Mouse (Mus musculus): ENCODE data around the gene H2-Aa. TPM values are rescaled to one million over a fixed set of nuclear protein-coding genes. Genes with fewer than 3 reads are reported as not detected.

H2-Aa gene
- total and polyA plus RNA-seq, 2 experiments from 2014 or later, result 1.7 TPM; not detected in 1

GRCm38 (mm10) chr17:34270230-34270629 is 17.4 kb downstream of the H2-Aa start:
- H3K4me2 ChIP-seq (ENCODE audit: low read depth, low read length), result no peak overlapping the region
- TF ChIP-seq EP300 (IDR thresholded peaks at IDR 0.05; ENCODE audit: low read depth) (no peak), CTCF (IDR thresholded peaks at IDR 0.05; ENCODE audit: low read depth) (no peak)
- no peak overlapping the region for H3K27ac ChIP-seq (ENCODE audit: low read depth)
- WGBS, result 80% methylated on average over 2 of the region's 2 CpGs
- ATAC-seq (ENCODE audit: insufficient read depth, low read depth) (no peak), DNase-seq (ENCODE audit: low spot score) (no peak)
- no peaks in the 10 kb centered on the region for H3K9me3 ChIP-seq (replicated peaks; ENCODE audit: control insufficient read depth, low read length)
- H3K36me3 ChIP-seq (replicated peaks; ENCODE audit: control insufficient read depth, insufficient read depth, low read length), result no peaks in the 10 kb centered on the region
- H3K4me1 ChIP-seq (ENCODE audit: control insufficient read depth, insufficient read depth), result no peaks in the 10 kb centered on the region
- no peak overlapping the region for H3K9ac ChIP-seq (replicated peaks; ENCODE audit: low read depth, low read length)
- H3K27me3 ChIP-seq (ENCODE audit: control insufficient read depth, insufficient read depth, low read length), result peaks cover 1% of the 10 kb centered on the region
- H3K4me3 ChIP-seq (ENCODE audit: low read depth, low read length), result no peak overlapping the region

DNA sequence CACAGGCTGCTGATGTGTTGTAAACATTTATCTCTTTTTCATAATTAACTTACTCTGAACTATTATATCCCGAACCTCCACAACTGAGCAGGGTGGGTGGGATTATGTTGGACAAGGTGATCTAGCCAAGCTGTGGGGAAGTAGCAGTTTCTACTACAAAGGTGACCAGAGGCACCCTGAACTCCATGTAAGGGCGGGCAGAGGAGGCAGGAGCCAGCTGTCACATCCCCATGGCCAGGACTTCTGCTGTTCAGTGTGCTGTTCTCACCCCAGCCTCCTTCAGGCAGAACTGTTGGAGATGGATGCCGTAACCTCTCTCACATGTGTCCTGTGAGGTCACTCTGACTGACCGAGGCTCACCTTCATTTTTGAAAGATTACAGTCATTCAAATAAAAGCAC is 17.8 kb downstream of the H2-Aa start:
- Histone ChIP-seq H3K4me1 (ENCODE audit: control insufficient read depth, insufficient read depth) (no peaks in the 10 kb centered on the region), H3K27ac (ENCODE audit: low read depth) (no peak overlapping the region), H3K4me3 (ENCODE audit: low read depth, low read length) (no peak overlapping the region), H3K27me3 (ENCODE audit: control insufficient read depth, insufficient read depth, low read length) (peaks cover 5% of the 10 kb centered on the region), H3K4me2 (ENCODE audit: low read depth, low read length) (no peak overlapping the region), H3K36me3 (replicated peaks; ENCODE audit: control insufficient read depth, insufficient read depth, low read length) (no peaks in the 10 kb centered on the region), H3K9ac (replicated peaks; ENCODE audit: low read depth, low read length) (no peak overlapping the region), H3K9me3 (replicated peaks; ENCODE audit: control insufficient read depth, low read length) (no peaks in the 10 kb centered on the region)
- WGBS, result 67% methylated on average over 4 of the region's 4 CpGs
- ATAC-seq (ENCODE audit: insufficient read depth, low read depth) (no peak), DNase-seq (ENCODE audit: low spot score) (no peak)
- TF ChIP-seq CTCF (IDR thresholded peaks at IDR 0.05; ENCODE audit: low read depth) (no peak), EP300 (IDR thresholded peaks at IDR 0.05; ENCODE audit: low read depth) (no peak)

GRCm38 (mm10) chr17:34268748-34269147 is 18.9 kb downstream of the H2-Aa start:
- Histone ChIP-seq H3K9me3 (replicated peaks; ENCODE audit: control insufficient read depth, low read length) (no peaks in the 10 kb centered on the region), H3K27ac (ENCODE audit: low read depth) (no peak overlapping the region), H3K27me3 (ENCODE audit: control insufficient read depth, insufficient read depth, low read length) (peaks cover 6% of the 10 kb centered on the region), H3K36me3 (replicated peaks; ENCODE audit: control insufficient read depth, insufficient read depth, low read length) (no peaks in the 10 kb centered on the region), H3K4me2 (ENCODE audit: low read depth, low read length) (no peak overlapping the region), H3K9ac (replicated peaks; ENCODE audit: low read depth, low read length) (no peak overlapping the region), H3K4me1 (ENCODE audit: control insufficient read depth, insufficient read depth) (no peaks in the 10 kb centered on the region), H3K4me3 (ENCODE audit: low read depth, low read length) (no peak overlapping the region)
- WGBS, result 73% methylated on average over 2 of the region's 2 CpGs
- DNase-seq (ENCODE audit: low spot score) (no peak), ATAC-seq (ENCODE audit: insufficient read depth, low read depth) (no peak)
- no peak for TF ChIP-seq EP300 (IDR thresholded peaks at IDR 0.05; ENCODE audit: low read depth)

DNA sequence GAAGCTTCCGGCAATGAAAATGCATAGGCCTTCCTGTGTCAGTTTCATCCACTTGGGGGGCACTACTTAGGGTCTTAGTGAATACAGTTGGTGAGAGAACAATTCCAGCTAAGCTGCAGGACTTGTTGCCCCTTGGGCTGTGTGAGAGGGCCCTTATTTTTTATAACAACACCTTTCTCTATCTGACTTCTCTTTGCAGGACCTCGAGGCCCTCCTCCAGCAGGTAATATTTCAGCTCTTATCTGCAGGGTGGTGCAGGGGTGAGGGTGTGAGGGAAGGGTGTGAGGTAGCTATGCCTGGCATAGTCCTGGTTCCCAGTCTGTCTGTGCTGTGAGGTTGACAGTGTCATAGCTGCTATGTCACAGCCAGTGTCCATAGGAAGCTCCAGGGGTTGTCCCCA is 19.4 kb downstream of the H2-Aa start:
- TF ChIP-seq CTCF (IDR thresholded peaks at IDR 0.05; ENCODE audit: low read depth) (no peak), EP300 (IDR thresholded peaks at IDR 0.05; ENCODE audit: low read depth) (no peak)
- Histone ChIP-seq H3K4me3 (ENCODE audit: low read depth, low read length) (no peak overlapping the region), H3K27me3 (ENCODE audit: control insufficient read depth, insufficient read depth, low read length) (peaks cover 6% of the 10 kb centered on the region), H3K36me3 (replicated peaks; ENCODE audit: control insufficient read depth, insufficient read depth, low read length) (no peaks in the 10 kb centered on the region), H3K9me3 (replicated peaks; ENCODE audit: control insufficient read depth, low read length) (no peaks in the 10 kb centered on the region), H3K4me2 (ENCODE audit: low read depth, low read length) (no peak overlapping the region), H3K27ac (ENCODE audit: low read depth) (no peak overlapping the region), H3K9ac (replicated peaks; ENCODE audit: low read depth, low read length) (no peak overlapping the region), H3K4me1 (ENCODE audit: control insufficient read depth, insufficient read depth) (no peaks in the 10 kb centered on the region)
- ATAC-seq (ENCODE audit: insufficient read depth, low read depth) (no peak), DNase-seq (ENCODE audit: low spot score) (no peak)
- WGBS, result 65% methylated on average over 2 of the region's 2 CpGs

DNA sequence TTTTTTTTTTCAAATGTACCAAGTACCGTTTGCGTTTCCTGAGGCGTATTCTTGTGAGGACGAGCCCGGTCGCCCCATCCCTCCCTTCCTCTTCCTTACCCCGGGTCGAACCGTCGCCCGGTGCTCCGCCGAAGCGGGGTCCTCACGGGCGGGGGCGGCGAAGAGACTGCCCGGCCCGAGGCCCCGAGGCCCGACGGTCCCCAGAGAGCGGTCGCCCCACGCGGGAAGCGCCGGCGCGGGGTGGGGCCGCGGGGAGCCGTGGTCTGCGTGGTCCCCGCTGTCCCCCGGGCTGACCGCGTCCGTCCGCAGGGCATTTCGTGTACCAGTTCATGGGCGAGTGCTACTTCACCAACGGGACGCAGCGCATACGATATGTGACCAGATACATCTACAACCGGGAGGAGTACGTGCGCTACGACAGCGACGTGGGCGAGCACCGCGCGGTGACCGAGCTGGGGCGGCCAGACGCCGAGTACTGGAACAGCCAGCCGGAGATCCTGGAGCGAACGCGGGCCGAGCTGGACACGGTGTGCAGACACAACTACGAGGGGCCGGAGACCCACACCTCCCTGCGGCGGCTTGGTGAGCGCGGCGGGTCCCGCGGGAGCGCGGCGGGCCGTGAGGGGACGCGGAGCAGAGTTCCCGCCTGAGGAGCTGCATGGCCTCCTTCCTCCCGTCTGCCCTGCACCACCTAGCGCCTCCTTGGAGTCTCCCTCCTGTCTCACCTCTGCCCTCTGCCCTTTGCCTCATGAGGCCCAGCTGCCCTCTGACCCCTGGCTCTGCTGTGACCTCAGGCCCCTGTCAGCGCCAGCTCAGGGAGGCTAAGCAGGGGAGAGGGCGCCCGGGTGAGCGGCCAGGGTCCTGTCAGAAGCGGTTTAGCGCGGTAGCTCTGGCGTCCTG is 22.9 kb downstream of the H2-Aa start:
- no peak for TF ChIP-seq CTCF (IDR thresholded peaks at IDR 0.05; ENCODE audit: low read depth)
- no peak for TF ChIP-seq EP300 (IDR thresholded peaks at IDR 0.05; ENCODE audit: low read depth)
- ATAC-seq (ENCODE audit: insufficient read depth, low read depth) (no peak; the same call in 1 of the 2 replicates), DNase-seq (ENCODE audit: low spot score) (no peak)
- Histone ChIP-seq H3K4me3 (ENCODE audit: low read depth, low read length) (peak overlapping the region; percentile 52), H3K9ac (replicated peaks; ENCODE audit: low read depth, low read length) (peak overlapping the region; percentile 43; the same call in 1 of the 2 replicates), H3K27ac (ENCODE audit: low read depth) (no peak overlapping the region), H3K9me3 (replicated peaks; ENCODE audit: control insufficient read depth, low read length) (no peaks in the 10 kb centered on the region), H3K4me2 (ENCODE audit: low read depth, low read length) (peak overlapping the region; percentile 85), H3K36me3 (replicated peaks; ENCODE audit: control insufficient read depth, insufficient read depth, low read length) (no peaks in the 10 kb centered on the region), H3K4me1 (ENCODE audit: control insufficient read depth, insufficient read depth) (no peaks in the 10 kb centered on the region), H3K27me3 (ENCODE audit: control insufficient read depth, insufficient read depth, low read length) (peaks cover 7% of the 10 kb centered on the region)
- WGBS, result 1% methylated on average over 92 of the region's 93 CpGs

Data from heart, postnatal 0 days (tissue).